Mouse (Mus musculus): ENCODE data around the gene Nexmif. TPM values are rescaled to one million over a fixed set of nuclear protein-coding genes. Genes with fewer than 3 reads are reported as not detected.
"Not testable (repeated sequence)": the region's sequence is repeated elsewhere in the genome, so short reads cannot be mapped to it uniquely, and the experiment has no call there.

Gene Nexmif
- 0.64 and 0.66 TPM in 2 replicates for polyA plus RNA-seq (2016; fragmentation: Nextera tagmentation; extraction: Ambion mirVana)

- peaks cover 90% of the 10 kb centered on the region for H3K27me3 ChIP-seq (ENCODE audit: poor library complexity, severe bottlenecking)
- peaks cover 16% of the 10 kb centered on the region for H3K4me1 ChIP-seq
- DNase-seq (ENCODE audit: extremely low spot score, low spot score), result peak; percentile 37
- peak within 1 kb of the TSS; percentile 59 for H3K4me3 ChIP-seq
- peaks cover 9% of the 10 kb centered on the region; the same call in 1 of the 2 replicates for H3K9me3 ChIP-seq
- peak within 1 kb of the TSS; percentile 81 for H3K27ac ChIP-seq
- 30% methylated on average over 50 of the region's 70 CpGs for WGBS
- H3K36me3 ChIP-seq (replicated peaks), result no peaks in the 10 kb centered on the region
Observed at GRCm38 (mm10) chrX:104200736-104201591, at the start of gene Nexmif. Nexmif (minus strand) TSS chrX:104201185.

GRCm38 (mm10) chrX:104208701-104209100 is 7.7 kb upstream of the Nexmif start:
- H3K4me1 ChIP-seq, result no peaks in the 10 kb centered on the region
- DNase-seq (ENCODE audit: extremely low spot score, low spot score), result no peak
- no peaks in the 10 kb centered on the region for H3K9me3 ChIP-seq
- no peaks in the 10 kb centered on the region for H3K36me3 ChIP-seq (replicated peaks)
- H3K27ac ChIP-seq, result no peak overlapping the region
- WGBS, result 88% methylated on average over 2 of the region's 2 CpGs
- peaks cover 64% of the 10 kb centered on the region for H3K27me3 ChIP-seq (ENCODE audit: poor library complexity, severe bottlenecking)
- no peak overlapping the region for H3K4me3 ChIP-seq

GRCm38 (mm10) chrX:104201592-104202139 is 681 bp upstream of the Nexmif start:
- no peak for DNase-seq (ENCODE audit: extremely low spot score, low spot score)
- 18% methylated on average over 20 of the region's 21 CpGs for WGBS
- Histone ChIP-seq H3K27me3 (ENCODE audit: poor library complexity, severe bottlenecking) (peaks cover 88% of the 10 kb centered on the region), H3K4me3 (peak overlapping the region; percentile 59), H3K4me1 (peaks cover 16% of the 10 kb centered on the region), H3K27ac (peak overlapping the region; percentile 81), H3K36me3 (replicated peaks) (no peaks in the 10 kb centered on the region), H3K9me3 (peaks cover 9% of the 10 kb centered on the region; the same call in 1 of the 2 replicates)

GRCm38 (mm10) chrX:104200388-104200735 is 623 bp downstream of the Nexmif start:
- 31% methylated on average over 21 of the region's 37 CpGs for WGBS
- Histone ChIP-seq H3K36me3 (replicated peaks) (no peaks in the 10 kb centered on the region), H3K27ac (peak overlapping the region; percentile 81), H3K9me3 (peaks cover 9% of the 10 kb centered on the region; the same call in 1 of the 2 replicates), H3K4me3 (peak overlapping the region; percentile 59), H3K4me1 (peaks cover 16% of the 10 kb centered on the region), H3K27me3 (ENCODE audit: poor library complexity, severe bottlenecking) (peaks cover 94% of the 10 kb centered on the region)
- no peak for DNase-seq (ENCODE audit: extremely low spot score, low spot score)

- Histone ChIP-seq H3K27ac (peak overlapping the region; percentile 81), H3K4me1 (peaks cover 16% of the 10 kb centered on the region), H3K36me3 (replicated peaks) (no peaks in the 10 kb centered on the region), H3K27me3 (ENCODE audit: poor library complexity, severe bottlenecking) (peaks cover 98% of the 10 kb centered on the region), H3K4me3 (peak overlapping the region; percentile 59), H3K9me3 (peaks cover 9% of the 10 kb centered on the region; the same call in 1 of the 2 replicates)
- DNase-seq (ENCODE audit: extremely low spot score, low spot score), result peak; percentile 37
- WGBS, result 31% methylated on average over 90 of the region's 100 CpGs
Observed at GRCm38 (mm10) chrX:104199611-104200387, 1.2 kb downstream of the Nexmif start.

- Histone ChIP-seq H3K4me1 (peaks cover 16% of the 10 kb centered on the region), H3K4me3 (peak overlapping the region; percentile 59; the same call in 1 of the 2 replicates), H3K27ac (no peak overlapping the region), H3K36me3 (replicated peaks) (no peaks in the 10 kb centered on the region), H3K9me3 (peaks cover 9% of the 10 kb centered on the region; the same call in 1 of the 2 replicates), H3K27me3 (ENCODE audit: poor library complexity, severe bottlenecking) (peaks cover 100% of the 10 kb centered on the region)
- 61% methylated on average over 5 of the region's 5 CpGs for WGBS
- no peak for DNase-seq (ENCODE audit: extremely low spot score, low spot score)
Observed at GRCm38 (mm10) chrX:104199070-104199469, 1.9 kb downstream of the Nexmif start.

- 53% methylated on average over 5 of the region's 5 CpGs for WGBS
- no peak overlapping the region for H3K4me3 ChIP-seq
- peaks cover 13% of the 10 kb centered on the region for H3K4me1 ChIP-seq
- no peak for DNase-seq (ENCODE audit: extremely low spot score, low spot score)
- peaks cover 9% of the 10 kb centered on the region; the same call in 1 of the 2 replicates for H3K9me3 ChIP-seq
- no peaks in the 10 kb centered on the region for H3K36me3 ChIP-seq (replicated peaks)
- H3K27ac ChIP-seq, result no peak overlapping the region
- H3K27me3 ChIP-seq (ENCODE audit: poor library complexity, severe bottlenecking), result peaks cover 94% of the 10 kb centered on the region
Observed at GRCm38 (mm10) chrX:104196561-104196960, 4.4 kb downstream of the Nexmif start.

- no peak for DNase-seq (ENCODE audit: extremely low spot score, low spot score)
- 39% methylated on average over 2 of the region's 2 CpGs for WGBS
- Histone ChIP-seq H3K27ac (no peak overlapping the region), H3K4me3 (no peak overlapping the region), H3K36me3 (replicated peaks) (no peaks in the 10 kb centered on the region), H3K9me3 (no peaks in the 10 kb centered on the region), H3K27me3 (ENCODE audit: poor library complexity, severe bottlenecking) (peaks cover 47% of the 10 kb centered on the region), H3K4me1 (no peaks in the 10 kb centered on the region)
Observed at GRCm38 (mm10) chrX:104179257-104179656, 21.7 kb downstream of the Nexmif start.

- Histone ChIP-seq H3K4me3 (no peak overlapping the region), H3K36me3 (replicated peaks) (no peaks in the 10 kb centered on the region), H3K27me3 (ENCODE audit: poor library complexity, severe bottlenecking) (peaks cover 81% of the 10 kb centered on the region), H3K9me3 (no peaks in the 10 kb centered on the region), H3K4me1 (no peaks in the 10 kb centered on the region), H3K27ac (no peak overlapping the region)
- WGBS, result 57% methylated on average over 1 of the region's 1 CpGs
- DNase-seq (ENCODE audit: extremely low spot score, low spot score), result no peak
Observed at GRCm38 (mm10) chrX:104150072-104150471, 50.9 kb downstream of the Nexmif start.

- H3K27ac ChIP-seq; DNase-seq (ENCODE audit: extremely low spot score, low spot score); H3K4me3 ChIP-seq; H3K36me3 ChIP-seq (replicated peaks); H3K9me3 ChIP-seq; H3K4me1 ChIP-seq: not testable (repeated sequence)
- 75% methylated on average over 5 of the region's 5 CpGs for WGBS
- peaks cover 45% of the 10 kb centered on the region for H3K27me3 ChIP-seq (ENCODE audit: poor library complexity, severe bottlenecking)
Observed at GRCm38 (mm10) chrX:104115266-104115665, 85.7 kb downstream of the Nexmif start.

- Histone ChIP-seq H3K4me1 (no peaks in the 10 kb centered on the region), H3K36me3 (replicated peaks) (no peaks in the 10 kb centered on the region), H3K27me3 (ENCODE audit: poor library complexity, severe bottlenecking) (peaks cover 47% of the 10 kb centered on the region), H3K27ac (no peak overlapping the region), H3K4me3 (no peak overlapping the region), H3K9me3 (no peaks in the 10 kb centered on the region)
- no peak for DNase-seq (ENCODE audit: extremely low spot score, low spot score)
- 76% methylated on average over 4 of the region's 4 CpGs for WGBS
Observed at GRCm38 (mm10) chrX:104114596-104114995, 86.4 kb downstream of the Nexmif start.

- 68% methylated on average over 2 of the region's 2 CpGs for WGBS
- no peaks in the 10 kb centered on the region for H3K4me1 ChIP-seq
- H3K27ac ChIP-seq, result no peak overlapping the region
- no peak overlapping the region for H3K4me3 ChIP-seq
- H3K27me3 ChIP-seq (ENCODE audit: poor library complexity, severe bottlenecking), result peaks cover 69% of the 10 kb centered on the region
- H3K36me3 ChIP-seq (replicated peaks), result no peaks in the 10 kb centered on the region
- DNase-seq (ENCODE audit: extremely low spot score, low spot score), result no peak
- H3K9me3 ChIP-seq, result no peaks in the 10 kb centered on the region
Observed at GRCm38 (mm10) chrX:104054848-104055247, 146.1 kb downstream of the Nexmif start.
